Mouse (Mus musculus) megakaryocyte, embryonic 14.5 days (primary cell): ENCODE results near the gene Max. TPM values are rescaled to one million over a fixed set of nuclear protein-coding genes. Genes with fewer than 3 reads are reported as not detected.

Source experiments
- H3K27me3 ChIP-seq: replicated peaks from 2 replicates; pipeline ENCODE3; 2012; ENCODE audit warnings: inconsistent platforms
- H3K36me3 ChIP-seq: replicated peaks from 2 replicates; pipeline ENCODE3; 2012; ENCODE audit warnings: low read length, inconsistent platforms, mixed read lengths
- H3K4me1 ChIP-seq: 2 replicates; pipeline ENCODE4 v1.6.1; 2012; ENCODE audit warnings: inconsistent platforms
- H3K4me3 ChIP-seq: replicated peaks from 2 replicates; pipeline ENCODE3; 2012; ENCODE audit warnings: moderate library complexity, mild to moderate bottlenecking, inconsistent platforms
- H3K9me3 ChIP-seq: 2 replicates; pipeline ENCODE4 v1.6.1; 2012; ENCODE audit warnings: inconsistent platforms
- FLI1 ChIP-seq: IDR thresholded peaks from 2 replicates; pipeline ENCODE4 v1.6.1; 2012; ENCODE audit warnings: low read length, inconsistent platforms, mixed read lengths
- GATA1 ChIP-seq: IDR thresholded peaks from 3 replicates; pipeline ENCODE4 v1.6.1; 2012; ENCODE audit warnings: mixed read lengths, low read length, inconsistent platforms, borderline replicate concordance
- polyA plus RNA-seq: library from polyadenylated mRNA; stranded (reverse); fragments of >175 nt; gene quantifications from 2 replicates; pipeline ENCODE4 v1.2.3, GENCODE M21; 2012; ENCODE audit warnings: low replicate concordance; ENCODE audit not compliant: insufficient read depth

Max gene
- polyA plus RNA-seq, 1 experiment: 114 TPM

DNA sequence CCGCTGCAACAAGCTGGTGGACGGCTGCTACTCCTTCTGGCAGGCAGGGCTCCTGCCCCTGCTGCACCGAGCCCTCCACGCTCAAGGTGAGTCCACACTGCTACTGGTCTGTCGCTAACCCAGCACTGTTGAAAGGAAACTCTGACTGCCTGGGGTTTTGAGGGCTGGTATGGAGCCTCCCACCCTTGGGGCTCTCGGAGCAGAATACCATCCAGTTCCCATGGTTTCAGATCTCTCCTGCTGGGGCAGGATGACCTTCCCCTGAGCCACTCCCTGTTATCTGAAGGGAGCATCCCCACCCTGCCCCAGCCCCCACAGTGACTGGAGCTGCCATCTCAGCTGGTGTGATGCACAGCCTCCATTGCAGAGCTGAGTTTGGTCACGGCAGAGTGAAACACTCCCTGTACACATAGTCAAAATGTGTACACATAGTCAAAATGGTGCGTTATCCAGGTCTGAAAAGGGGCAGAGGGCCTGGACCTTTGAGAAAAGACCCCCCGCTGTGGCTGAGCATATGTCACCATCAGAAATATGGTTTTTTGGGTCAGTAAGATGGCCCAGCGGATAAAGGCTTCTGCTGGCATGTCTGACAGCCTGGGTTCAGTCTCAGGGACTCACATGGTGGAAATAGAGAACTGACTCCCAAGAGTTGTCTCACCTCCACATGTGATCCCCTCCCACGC lies 51.6 kb downstream of the Max start:
- TF ChIP-seq FLI1 (no peak), GATA1 (no peak)
- Histone ChIP-seq H3K27me3 (no peaks in the 10 kb centered on the region), H3K9me3 (no peaks in the 10 kb centered on the region), H3K4me3 (no peak overlapping the region), H3K36me3 (peaks cover 77% of the 10 kb centered on the region), H3K4me1 (peaks cover 20% of the 10 kb centered on the region)

DNA sequence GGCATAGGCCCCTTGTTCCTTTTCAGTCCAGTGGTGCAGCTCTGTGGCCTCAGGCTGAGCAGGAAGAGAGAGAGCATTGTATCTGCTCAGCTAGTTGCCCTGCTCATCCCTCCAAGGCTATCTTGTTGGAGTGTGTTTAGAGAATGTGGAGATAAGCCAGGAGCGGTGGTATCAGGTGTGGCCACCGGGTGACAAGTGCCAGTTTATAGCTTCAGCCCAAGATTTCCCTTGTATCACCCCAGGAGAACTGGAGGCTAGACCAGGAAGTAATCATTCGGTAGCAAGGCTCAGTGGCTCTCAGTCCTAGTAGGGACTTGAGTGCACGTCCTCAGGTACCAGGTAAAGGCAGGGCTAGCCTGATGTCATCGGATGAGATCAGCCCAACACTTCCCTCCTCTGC lies 52.8 kb downstream of the Max start:
- Histone ChIP-seq H3K4me3 (no peak overlapping the region), H3K36me3 (peaks cover 71% of the 10 kb centered on the region), H3K4me1 (peaks cover 20% of the 10 kb centered on the region)

DNA sequence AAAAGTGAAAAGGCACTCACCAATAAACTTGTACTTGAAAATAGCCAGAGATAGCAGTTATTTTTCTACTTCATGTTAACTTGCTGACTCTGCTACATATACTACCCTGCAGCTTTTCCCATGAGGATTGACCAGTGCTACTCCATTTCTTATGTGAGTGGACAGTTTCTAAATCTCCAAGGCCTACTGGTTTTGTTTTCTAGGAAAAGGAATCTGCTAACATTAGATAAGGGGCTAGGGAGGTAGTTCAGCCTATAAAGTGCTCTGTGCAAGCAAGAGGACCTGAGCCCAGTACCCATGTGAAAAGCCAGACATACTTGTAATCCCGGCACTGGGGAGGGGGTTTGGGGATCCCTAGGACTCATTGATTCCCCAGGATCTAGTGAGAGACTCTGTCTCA lies 55.7 kb downstream of the Max start:
- peaks cover 59% of the 10 kb centered on the region for H3K36me3 ChIP-seq

More for the DNA sequence above, 52.8 kb downstream of the Max start:
- Histone ChIP-seq H3K27me3 (no peaks in the 10 kb centered on the region), H3K9me3 (no peaks in the 10 kb centered on the region)
- TF ChIP-seq GATA1 (no peak), FLI1 (no peak)

DNA sequence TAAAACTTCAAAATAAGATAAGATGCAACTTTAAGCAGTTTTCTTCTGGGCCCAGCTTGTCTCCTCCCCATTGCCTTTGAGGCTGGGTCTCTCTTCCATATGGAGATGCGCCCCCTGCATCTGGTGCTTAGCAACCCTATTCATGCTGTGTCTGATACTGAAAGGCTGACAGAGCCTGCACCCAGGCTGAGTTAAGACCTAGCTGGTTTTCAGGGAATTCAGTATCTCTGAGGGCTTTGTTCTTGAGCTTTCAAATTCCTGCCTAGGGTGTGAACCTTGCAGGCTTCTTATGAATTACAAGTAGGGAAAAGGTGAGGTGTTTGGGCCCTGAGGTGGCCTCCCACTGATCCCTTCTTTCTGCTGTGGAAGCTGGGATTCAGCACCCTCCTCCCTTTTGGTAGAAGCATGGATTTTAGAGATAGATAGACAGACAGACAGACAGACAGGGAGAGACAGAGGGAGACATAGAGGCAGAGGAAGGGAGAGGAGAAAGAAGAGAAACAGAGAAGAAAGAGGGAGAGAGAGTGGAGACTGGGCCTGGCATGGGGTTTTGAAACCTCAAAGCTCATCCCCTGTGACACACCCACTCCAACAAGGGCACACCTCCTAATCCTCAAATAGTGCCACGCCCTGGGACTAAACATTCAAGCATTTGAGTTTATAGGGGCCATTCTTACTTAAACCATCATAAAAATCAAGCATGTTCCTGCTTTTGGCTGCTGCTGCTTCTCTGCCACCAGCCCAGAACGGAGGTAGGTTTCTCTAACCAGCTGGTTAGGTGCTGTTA lies 60.3 kb downstream of the Max start:
- TF ChIP-seq GATA1 (no peak), FLI1 (no peak)
- Histone ChIP-seq H3K4me1 (peaks cover 11% of the 10 kb centered on the region), H3K27me3 (no peaks in the 10 kb centered on the region), H3K4me3 (no peak overlapping the region), H3K9me3 (no peaks in the 10 kb centered on the region), H3K36me3 (peaks cover 54% of the 10 kb centered on the region)

More for the DNA sequence above, 55.7 kb downstream of the Max start:
- H3K4me3 ChIP-seq: no peak overlapping the region
- H3K27me3 ChIP-seq: no peaks in the 10 kb centered on the region
- H3K4me1 ChIP-seq: peaks cover 20% of the 10 kb centered on the region
- no peaks in the 10 kb centered on the region for H3K9me3 ChIP-seq
- no peak for TF ChIP-seq FLI1
- no peak for TF ChIP-seq GATA1

DNA sequence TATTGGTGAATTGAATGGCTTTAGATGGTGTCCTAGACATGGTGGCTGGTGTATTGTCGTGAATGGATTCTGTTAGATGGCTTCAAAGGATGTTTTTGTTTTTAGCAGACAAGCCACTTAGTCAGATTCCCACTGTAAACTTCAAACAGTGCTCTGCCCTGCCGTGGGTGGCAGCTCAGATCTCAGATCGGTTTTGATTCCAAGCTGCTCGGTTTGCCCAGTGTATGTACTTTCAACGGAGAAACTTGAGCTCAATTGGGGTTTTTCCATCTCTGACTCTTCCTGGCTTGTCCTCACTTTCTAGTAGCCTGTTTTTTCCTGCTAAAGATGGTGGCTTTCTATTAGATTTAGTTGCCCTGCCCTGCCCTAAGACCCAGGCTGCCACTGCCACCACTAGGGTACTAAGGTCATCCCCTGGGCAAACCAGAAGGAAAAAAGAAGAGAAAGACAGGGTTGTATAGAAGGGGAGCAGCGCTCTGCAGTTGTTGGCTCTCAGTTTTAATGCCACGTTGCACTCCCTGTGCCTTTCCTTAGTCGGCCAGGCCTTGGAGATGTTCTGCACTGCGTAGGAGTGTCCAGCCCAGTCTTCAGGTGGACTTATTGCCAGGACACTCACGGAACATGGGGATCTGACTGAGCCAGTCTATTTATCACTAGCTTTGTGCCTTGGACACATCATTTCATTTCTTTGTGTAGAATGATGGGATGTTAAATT lies 62.6 kb downstream of the Max start:
- no peaks in the 10 kb centered on the region for H3K27me3 ChIP-seq
- H3K36me3 ChIP-seq: peaks cover 60% of the 10 kb centered on the region
- no peak overlapping the region for H3K4me3 ChIP-seq
- peaks cover 6% of the 10 kb centered on the region for H3K4me1 ChIP-seq
- no peak for TF ChIP-seq FLI1
- TF ChIP-seq GATA1: no peak
- no peaks in the 10 kb centered on the region for H3K9me3 ChIP-seq

DNA sequence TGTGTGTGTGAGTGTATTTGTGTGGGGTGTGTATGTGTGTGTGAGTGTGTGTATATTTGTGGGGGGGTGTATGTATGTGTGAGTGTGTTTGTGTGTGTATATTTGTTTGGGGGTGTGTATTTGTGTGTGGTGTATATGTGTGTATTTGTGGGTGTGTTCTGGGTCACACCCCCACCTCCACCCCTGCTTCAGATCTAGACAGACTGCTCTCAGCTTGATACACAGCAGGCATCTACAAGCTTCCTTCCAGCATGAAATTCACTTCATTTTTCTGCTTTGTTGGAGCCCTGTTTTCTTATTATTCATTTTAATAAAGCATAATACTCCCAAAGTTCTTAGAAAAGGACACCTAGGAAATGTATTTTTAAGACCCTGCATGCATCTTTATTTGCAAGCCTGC lies 63.9 kb downstream of the Max start:
- Histone ChIP-seq H3K27me3 (no peaks in the 10 kb centered on the region), H3K36me3 (peaks cover 62% of the 10 kb centered on the region), H3K9me3 (no peaks in the 10 kb centered on the region), H3K4me1 (peaks cover 6% of the 10 kb centered on the region), H3K4me3 (no peak overlapping the region)
- TF ChIP-seq GATA1: no peak

- H3K4me3 ChIP-seq: no peak overlapping the region
- H3K36me3 ChIP-seq: peaks cover 66% of the 10 kb centered on the region
- H3K4me1 ChIP-seq: peaks cover 6% of the 10 kb centered on the region
- H3K27me3 ChIP-seq: no peaks in the 10 kb centered on the region
- no peaks in the 10 kb centered on the region for H3K9me3 ChIP-seq
- no peak for TF ChIP-seq GATA1
- TF ChIP-seq FLI1: no peak
These were observed 65.0 kb downstream of the Max start for GRCm38 (mm10) chr12:76897006-76897405.

- Histone ChIP-seq H3K9me3 (no peaks in the 10 kb centered on the region), H3K4me1 (peaks cover 6% of the 10 kb centered on the region), H3K36me3 (peaks cover 69% of the 10 kb centered on the region), H3K4me3 (no peak overlapping the region), H3K27me3 (no peaks in the 10 kb centered on the region)
- TF ChIP-seq GATA1: no peak
- TF ChIP-seq FLI1: no peak
These were observed 65.4 kb downstream of the Max start for GRCm38 (mm10) chr12:76896566-76896965.

GRCm38 (mm10) chr12:76895777-76896176 lies 66.2 kb downstream of the Max start:
- Histone ChIP-seq H3K4me1 (peaks cover 6% of the 10 kb centered on the region), H3K4me3 (no peak overlapping the region), H3K36me3 (peaks cover 71% of the 10 kb centered on the region), H3K9me3 (no peaks in the 10 kb centered on the region), H3K27me3 (no peaks in the 10 kb centered on the region)
- no peak for TF ChIP-seq FLI1
- no peak for TF ChIP-seq GATA1

DNA sequence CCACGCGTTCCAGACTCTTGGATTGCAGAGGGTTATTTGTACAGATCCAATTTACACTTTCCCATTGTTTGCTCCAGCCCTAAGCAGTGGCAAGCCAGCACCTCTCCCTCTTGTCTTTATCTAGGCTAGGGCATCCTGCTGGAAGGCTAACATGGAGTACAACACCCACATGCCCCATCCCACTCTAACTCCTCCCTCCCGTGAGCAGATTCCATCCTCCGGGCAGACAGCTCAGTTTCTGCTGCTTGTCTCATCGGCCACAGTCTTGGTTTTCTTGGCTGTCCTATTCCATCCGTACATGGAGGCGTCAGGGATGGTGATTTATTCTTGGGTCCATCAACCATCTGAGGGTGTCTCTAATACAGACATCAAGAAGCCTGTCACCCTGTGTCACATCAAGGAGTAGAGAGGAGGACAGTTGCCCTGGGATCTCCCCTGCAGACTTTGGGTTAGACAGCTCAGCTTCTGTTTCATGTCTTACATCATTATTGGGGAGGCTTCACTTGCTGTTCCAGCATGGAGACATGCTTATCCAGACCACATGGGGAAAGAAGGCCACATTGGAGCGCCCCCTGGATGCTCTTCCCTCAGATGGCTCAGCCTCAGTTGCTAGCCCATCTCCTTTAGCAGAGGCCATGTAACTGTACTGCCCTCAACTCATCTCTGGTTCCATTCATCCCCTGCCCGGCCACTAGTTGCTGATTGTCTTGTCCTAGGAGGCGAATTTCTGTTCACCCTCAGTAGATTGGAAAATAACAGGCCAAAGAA lies 67.0 kb downstream of the Max start:
- peaks cover 10% of the 10 kb centered on the region for H3K4me1 ChIP-seq
- H3K36me3 ChIP-seq: peaks cover 69% of the 10 kb centered on the region
- no peak for TF ChIP-seq FLI1
- no peak for TF ChIP-seq GATA1
- no peaks in the 10 kb centered on the region for H3K9me3 ChIP-seq
- H3K27me3 ChIP-seq: no peaks in the 10 kb centered on the region
- no peak overlapping the region for H3K4me3 ChIP-seq
